Mouse (Mus musculus) kidney, embryonic 14.5 days (tissue): ENCODE measurements at regions not wholly inside any gene's neighbourhood (a gene's known extent, or its start where the extent isn't known, plus 50 kb on each side); places are given as distances from the start of the nearest gene placed in this dataset.

Source experiments
- ATAC-seq: fragments of 200-750 bp; cut with Nextera tagmentation; 2 replicates; pipeline ENCODE4 v1.8.0; 2017; ENCODE audit warnings: moderate number of reproducible peaks, mild to moderate bottlenecking, moderate TSS enrichment, moderate library complexity; ENCODE audit not compliant: low FRiP score, low TSS enrichment
- H3K27ac ChIP-seq: fragments of 300-500 bp; sonication (generic); 2 replicates; pipeline ENCODE4 v1.5.1; 2014; ENCODE audit warnings: low read depth, mild to moderate bottlenecking, low read length, moderate library complexity, mixed read lengths
- H3K27me3 ChIP-seq: fragments of 300-500 bp; sonication (generic); 2 replicates; pipeline ENCODE4 v1.6.1; 2014; ENCODE audit warnings: mild to moderate bottlenecking, low read length; ENCODE audit not compliant: control insufficient read depth, insufficient read depth
- H3K36me3 ChIP-seq: fragments of 300-500 bp; sonication (generic); 2 replicates; pipeline ENCODE4 v1.6.1; 2014; ENCODE audit warnings: low read length, mixed read lengths; ENCODE audit not compliant: control insufficient read depth, insufficient read depth
- H3K4me1 ChIP-seq: fragments of 300-500 bp; sonication (generic); 2 replicates; pipeline ENCODE4 v1.6.1; 2014; ENCODE audit warnings: low read length, mixed read lengths; ENCODE audit not compliant: control insufficient read depth, insufficient read depth
- H3K4me2 ChIP-seq: fragments of 300-500 bp; sonication (generic); replicated peaks from 2 replicates; pipeline ENCODE4 v1.6.1; 2014; ENCODE audit warnings: low read depth, mild to moderate bottlenecking, low read length
- H3K4me3 ChIP-seq: fragments of 300-500 bp; sonication (generic); 2 replicates; pipeline ENCODE4 v1.5.1; 2014; ENCODE audit warnings: mild to moderate bottlenecking, low read length
- H3K9ac ChIP-seq: fragments of 300-500 bp; sonication (generic); 2 replicates; pipeline ENCODE4 v1.6.1; 2014; ENCODE audit warnings: low read depth, mild to moderate bottlenecking, low read length, moderate library complexity
- H3K9me3 ChIP-seq: fragments of 300-500 bp; sonication (generic); 2 replicates; pipeline ENCODE4 v1.6.1; 2016; ENCODE audit warnings: low read length; ENCODE audit not compliant: control insufficient read depth
- WGBS: fragments of 180-500 bp; shearing (Covaris S2); extraction: QIAGEN DNeasy Blood & Tissue Kit; methylation state at CpG from one replicate; pipeline ENCODE4 v1.1.7; 2014; 5-methylcytosine and 5-hydroxymethylcytosine counted together

- Histone ChIP-seq H3K9me3 (no peaks in the 10 kb centered on the region), H3K4me3 (no peak overlapping the region), H3K4me2 (no peak overlapping the region), H3K27me3 (0 out of 2 replicates have a peak, but pooled peaks cover 11% of the 10 kb centered on the region), H3K36me3 (no peaks in the 10 kb centered on the region), H3K4me1 (no peaks in the 10 kb centered on the region), H3K9ac (no peak overlapping the region), H3K27ac (no peak overlapping the region)
- WGBS, result 92% methylated on average over 2 of the region's 2 CpGs
- ATAC-seq, result no peak
Observed at GRCm38 (mm10) chr7:136665901-136666300, 228.5 kb upstream of the Mgmt start.

DNA sequence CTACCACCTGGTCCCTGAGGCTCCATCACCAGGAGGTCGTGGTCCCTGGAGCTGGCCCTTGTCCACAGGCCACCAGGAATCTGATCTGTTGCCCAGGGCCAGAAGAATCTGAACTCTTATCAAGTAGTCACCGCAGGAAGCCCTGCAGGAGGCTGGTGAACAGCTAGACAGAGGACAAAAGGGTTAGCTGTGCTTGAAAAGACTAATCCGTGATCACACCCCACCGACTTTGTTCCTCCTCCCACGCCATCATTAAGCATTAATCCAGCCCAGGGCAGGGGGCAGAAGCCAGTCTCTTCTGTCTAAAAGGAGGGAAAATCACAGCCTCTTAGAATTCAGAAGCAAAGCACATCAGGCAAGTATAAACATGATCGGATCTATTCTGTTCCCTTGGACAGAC lies 227.7 kb upstream of the Mgmt start:
- no peak overlapping the region for H3K9ac ChIP-seq
- no peak overlapping the region for H3K27ac ChIP-seq
- 26% methylated on average over 6 of the region's 6 CpGs for WGBS
- 0 out of 2 replicates have a peak, but pooled peaks cover 11% of the 10 kb centered on the region for H3K27me3 ChIP-seq
- H3K36me3 ChIP-seq, result no peaks in the 10 kb centered on the region
- no peaks in the 10 kb centered on the region for H3K4me1 ChIP-seq
- ATAC-seq, result no peak
- no peak overlapping the region for H3K4me2 ChIP-seq
- no peaks in the 10 kb centered on the region for H3K9me3 ChIP-seq
- no peak overlapping the region for H3K4me3 ChIP-seq

GRCm38 (mm10) chr7:136670675-136671074 lies 223.7 kb upstream of the Mgmt start:
- ATAC-seq, result no peak
- 69% methylated on average over 7 of the region's 7 CpGs for WGBS
- 0 out of 2 replicates have a peak, but pooled peaks cover 14% of the 10 kb centered on the region for H3K27me3 ChIP-seq

DNA sequence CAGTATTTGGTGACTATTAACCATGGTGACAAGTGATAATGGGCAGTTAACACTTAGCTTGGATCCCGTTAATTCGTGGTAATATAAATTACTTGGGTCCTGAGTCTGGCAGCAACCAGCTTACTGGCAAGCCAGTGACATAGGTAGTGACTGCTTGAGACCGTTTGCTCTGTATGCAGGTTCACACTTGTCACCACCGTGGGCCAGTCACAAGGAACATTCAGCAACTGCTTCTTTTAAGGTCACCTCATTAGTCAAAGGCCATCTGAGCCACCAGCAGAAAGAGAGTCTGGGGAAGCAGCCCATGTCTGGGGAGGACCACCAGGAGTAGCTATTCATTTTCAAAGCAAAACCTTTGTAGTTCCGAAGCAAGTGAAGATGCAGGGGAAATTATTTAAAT lies 220.3 kb upstream of the Mgmt start:
- H3K9ac ChIP-seq, result no peak overlapping the region
- H3K4me2 ChIP-seq, result no peak overlapping the region
- peaks cover 10% of the 10 kb centered on the region; the same call in 1 of the 2 replicates for H3K4me1 ChIP-seq
- H3K36me3 ChIP-seq, result no peaks in the 10 kb centered on the region
- 23% methylated on average over 5 of the region's 5 CpGs for WGBS
- H3K27me3 ChIP-seq, result 0 out of 2 replicates have a peak, but pooled peaks cover 10% of the 10 kb centered on the region
- no peaks in the 10 kb centered on the region for H3K9me3 ChIP-seq
- no peak overlapping the region for H3K4me3 ChIP-seq
- no peak overlapping the region for H3K27ac ChIP-seq
- ATAC-seq, result no peak

More at GRCm38 (mm10) chr7:136670675-136671074, 223.7 kb upstream of the Mgmt start:
- H3K9me3 ChIP-seq, result no peaks in the 10 kb centered on the region
- H3K36me3 ChIP-seq, result no peaks in the 10 kb centered on the region
- H3K4me1 ChIP-seq, result no peaks in the 10 kb centered on the region
- no peak overlapping the region for H3K4me2 ChIP-seq
- H3K4me3 ChIP-seq, result no peak overlapping the region
- H3K27ac ChIP-seq, result no peak overlapping the region
- no peak overlapping the region for H3K9ac ChIP-seq

DNA sequence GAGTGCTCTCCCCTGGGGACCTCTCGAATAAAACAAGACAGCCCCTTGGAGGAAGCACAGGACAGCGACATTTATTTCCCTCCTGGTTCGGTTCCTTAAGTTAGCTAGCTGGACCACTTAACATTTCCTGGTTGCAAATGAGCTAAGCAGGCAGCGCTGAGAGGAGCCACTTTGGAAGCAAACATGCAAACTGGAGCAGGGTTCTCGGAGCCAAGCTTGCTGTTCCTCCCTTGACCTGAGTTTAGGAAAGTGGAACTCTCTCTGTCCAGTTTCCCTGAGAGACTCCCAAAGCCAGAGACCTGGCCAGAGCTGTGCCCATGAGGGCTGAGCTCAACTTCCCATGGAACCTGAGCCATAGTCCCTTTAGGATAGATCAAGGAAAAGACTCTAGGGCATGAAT lies 219.4 kb upstream of the Mgmt start:
- H3K27me3 ChIP-seq, result 0 out of 2 replicates have a peak, but pooled peaks cover 4% of the 10 kb centered on the region
- no peaks in the 10 kb centered on the region for H3K36me3 ChIP-seq
- no peak overlapping the region for H3K9ac ChIP-seq
- no peak overlapping the region for H3K4me2 ChIP-seq
- 14% methylated on average over 5 of the region's 5 CpGs for WGBS
- peaks cover 10% of the 10 kb centered on the region; the same call in 1 of the 2 replicates for H3K4me1 ChIP-seq
- no peaks in the 10 kb centered on the region for H3K9me3 ChIP-seq
- ATAC-seq, result no peak
- H3K4me3 ChIP-seq, result no peak overlapping the region
- no peak overlapping the region for H3K27ac ChIP-seq

DNA sequence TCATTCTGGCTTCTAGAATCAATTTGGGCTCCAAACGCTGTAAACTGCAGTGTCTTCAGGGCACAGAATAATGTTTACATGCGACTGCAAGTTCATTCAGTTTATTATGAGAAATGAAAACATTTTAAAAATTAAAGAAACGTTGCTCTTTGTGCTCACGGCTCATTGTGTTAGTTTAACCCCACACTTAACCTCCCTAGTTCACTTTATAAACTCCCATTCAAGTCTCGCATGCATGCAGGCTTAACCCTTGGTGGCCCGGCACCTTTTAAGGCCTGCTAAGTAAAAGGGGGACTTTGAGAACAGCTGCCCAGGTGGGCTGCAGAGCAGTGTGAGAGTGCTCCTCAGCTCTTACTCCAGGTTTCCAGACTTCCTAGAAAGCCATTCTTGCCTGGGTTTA lies 218.3 kb upstream of the Mgmt start:
- no peak for ATAC-seq
- 18% methylated on average over 6 of the region's 6 CpGs for WGBS
- Histone ChIP-seq H3K27ac (no peak overlapping the region), H3K9me3 (no peaks in the 10 kb centered on the region), H3K36me3 (no peaks in the 10 kb centered on the region), H3K27me3 (0 out of 2 replicates have a peak, but pooled peaks cover 4% of the 10 kb centered on the region), H3K4me2 (no peak overlapping the region), H3K9ac (no peak overlapping the region), H3K4me3 (no peak overlapping the region), H3K4me1 (peaks cover 10% of the 10 kb centered on the region; the same call in 1 of the 2 replicates)

GRCm38 (mm10) chr7:136676987-136677545 lies 217.3 kb upstream of the Mgmt start:
- ATAC-seq, result no peak
- H3K9ac ChIP-seq, result no peak overlapping the region
- WGBS, result 59% methylated on average over 17 of the region's 17 CpGs
- no peak overlapping the region for H3K27ac ChIP-seq
- H3K9me3 ChIP-seq, result no peaks in the 10 kb centered on the region
- no peak overlapping the region for H3K4me2 ChIP-seq
- 0 out of 2 replicates have a peak, but pooled peaks cover 4% of the 10 kb centered on the region for H3K27me3 ChIP-seq
- H3K4me1 ChIP-seq, result peaks cover 10% of the 10 kb centered on the region; the same call in 1 of the 2 replicates
- H3K4me3 ChIP-seq, result no peak overlapping the region
- no peaks in the 10 kb centered on the region for H3K36me3 ChIP-seq

DNA sequence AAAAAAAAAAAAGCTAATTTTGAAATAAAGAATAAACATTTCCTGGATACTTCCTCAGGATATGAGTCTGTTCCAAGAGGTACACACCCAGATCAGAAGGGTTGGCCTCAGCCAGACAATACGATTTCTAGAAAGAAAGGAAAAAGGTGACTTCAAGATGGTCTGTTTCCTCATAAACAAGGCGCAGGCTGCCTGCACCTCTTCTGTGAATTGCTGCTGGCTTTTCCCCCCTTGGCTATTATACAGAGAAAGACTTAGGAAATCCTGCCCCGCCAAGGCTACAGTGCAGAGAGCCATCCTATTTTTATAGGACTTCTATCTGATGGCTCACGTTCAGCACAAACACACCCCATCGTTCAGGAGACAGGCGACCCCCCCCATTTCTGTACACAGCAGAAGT lies 204.8 kb upstream of the Mgmt start:
- H3K9ac ChIP-seq, result no peak overlapping the region
- H3K4me1 ChIP-seq, result no peaks in the 10 kb centered on the region
- no peak overlapping the region for H3K4me3 ChIP-seq
- H3K27me3 ChIP-seq, result peaks cover 8% of the 10 kb centered on the region
- H3K4me2 ChIP-seq, result no peak overlapping the region
- no peak overlapping the region for H3K27ac ChIP-seq
- WGBS, result 37% methylated on average over 6 of the region's 6 CpGs
- H3K36me3 ChIP-seq, result no peaks in the 10 kb centered on the region
- no peak for ATAC-seq
- no peaks in the 10 kb centered on the region for H3K9me3 ChIP-seq

GRCm38 (mm10) chr7:136706246-136706645 lies 188.2 kb upstream of the Mgmt start:
- H3K36me3 ChIP-seq, result no peaks in the 10 kb centered on the region
- 88% methylated on average over 1 of the region's 1 CpGs for WGBS
- H3K27ac ChIP-seq, result no peak overlapping the region
- ATAC-seq, result no peak
- H3K9ac ChIP-seq, result no peak overlapping the region
- H3K4me2 ChIP-seq, result no peak overlapping the region
- H3K4me3 ChIP-seq, result no peak overlapping the region
- no peaks in the 10 kb centered on the region for H3K4me1 ChIP-seq
- H3K9me3 ChIP-seq, result no peaks in the 10 kb centered on the region
- H3K27me3 ChIP-seq, result no peaks in the 10 kb centered on the region
